Mouse (Mus musculus): ENCODE results near the gene Chst8.

Gene Chst8

DNA sequence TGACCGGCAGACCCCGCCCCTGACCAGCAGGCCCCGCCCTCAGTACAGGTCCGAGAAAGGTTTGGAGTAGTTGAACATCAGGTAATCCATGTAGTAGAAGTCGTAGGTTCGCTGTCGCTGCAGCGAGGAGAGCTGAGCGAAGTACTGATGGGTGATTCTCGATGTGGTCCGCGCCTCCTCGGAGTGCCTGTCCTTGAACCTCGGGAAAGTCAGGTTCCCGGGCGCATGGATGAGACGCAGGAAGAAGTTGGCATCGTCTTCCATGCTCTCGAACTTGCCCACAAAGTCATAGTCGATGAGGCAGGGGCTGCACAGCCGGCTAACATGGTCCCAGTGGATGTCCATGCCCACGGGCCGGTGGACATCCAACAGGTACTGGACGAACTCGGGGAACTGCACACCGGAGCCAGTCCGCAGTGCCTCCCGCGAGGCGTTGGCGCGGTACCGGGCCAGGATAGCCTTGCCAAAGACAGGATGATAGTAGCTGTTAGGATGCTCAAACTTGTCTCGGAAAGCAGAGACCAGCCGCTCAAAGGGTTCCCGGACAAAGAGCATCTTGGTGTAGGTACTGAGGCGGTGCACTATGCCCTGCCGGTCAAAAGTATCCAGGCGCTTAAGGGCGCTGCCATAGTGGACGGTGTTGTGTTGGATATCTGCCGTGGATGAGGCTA is 137.3 kb downstream of the Chst8 start:
- intact Hi-C loops (cut with DNase I) = loop anchor here (5.0 kb wide), 1 partner anchor 327 kb away; no protein-coding TSS in a partner anchor

GRCm38 (mm10) chr7:34672916-34673315 is 139.6 kb downstream of the Chst8 start:
- intact Hi-C loops (cut with DNase I) = loop anchor here (2.0 to 5.0 kb wide), 2 partner anchors 116 to 266 kb away; no protein-coding TSS in a partner anchor

DNA sequence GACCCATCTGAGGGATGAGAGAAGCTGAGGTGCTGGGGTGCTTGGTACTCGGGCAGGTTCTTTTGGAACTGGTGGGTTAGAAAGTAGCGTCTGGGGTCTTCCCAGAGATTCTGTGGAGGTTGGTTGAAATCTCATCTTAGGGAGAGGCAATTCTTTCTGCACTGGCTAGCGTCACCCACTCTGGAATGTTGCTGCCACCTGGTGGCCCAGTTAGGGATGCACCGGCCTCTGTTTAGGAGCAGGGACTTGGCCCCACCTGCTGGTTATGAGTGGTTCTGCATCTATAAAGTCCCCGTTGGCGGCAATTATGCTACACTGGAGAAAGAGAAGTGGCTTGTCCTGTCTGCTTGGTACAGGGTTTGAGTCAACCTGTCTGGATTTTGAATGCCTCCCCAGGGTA is 140.6 kb downstream of the Chst8 start:
- intact Hi-C loops (cut with DNase I) = loop anchor here (2.0 to 5.0 kb wide), 2 partner anchors 115 to 265 kb away; no protein-coding TSS in a partner anchor

GRCm38 (mm10) chr7:34670778-34671177 is 141.7 kb downstream of the Chst8 start:
- intact Hi-C loops (cut with DNase I) = loop anchor here (5.0 kb wide), 1 partner anchor 113 kb away; no protein-coding TSS in a partner anchor

DNA sequence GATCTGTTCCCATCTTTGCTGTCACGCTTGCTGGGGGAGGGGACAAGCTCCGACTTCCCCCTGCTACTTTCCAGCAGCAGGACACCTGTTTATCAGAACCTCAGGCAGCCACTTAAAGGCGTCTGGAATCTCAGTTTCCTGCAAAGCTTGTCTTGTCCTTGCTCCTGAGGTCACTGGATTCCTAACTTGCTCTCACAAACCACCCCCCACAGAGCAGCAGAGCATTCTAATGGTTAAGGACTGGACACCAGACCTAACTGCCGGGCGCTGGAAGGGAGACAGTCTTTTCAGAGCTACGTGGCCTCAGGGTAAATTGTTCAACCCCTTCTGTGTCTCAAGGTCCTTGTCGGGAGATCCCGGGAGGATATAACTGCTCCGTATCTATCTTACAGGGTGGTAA is 143.2 kb downstream of the Chst8 start:
- intact Hi-C loops (cut with DNase I) = no loop called here

DNA sequence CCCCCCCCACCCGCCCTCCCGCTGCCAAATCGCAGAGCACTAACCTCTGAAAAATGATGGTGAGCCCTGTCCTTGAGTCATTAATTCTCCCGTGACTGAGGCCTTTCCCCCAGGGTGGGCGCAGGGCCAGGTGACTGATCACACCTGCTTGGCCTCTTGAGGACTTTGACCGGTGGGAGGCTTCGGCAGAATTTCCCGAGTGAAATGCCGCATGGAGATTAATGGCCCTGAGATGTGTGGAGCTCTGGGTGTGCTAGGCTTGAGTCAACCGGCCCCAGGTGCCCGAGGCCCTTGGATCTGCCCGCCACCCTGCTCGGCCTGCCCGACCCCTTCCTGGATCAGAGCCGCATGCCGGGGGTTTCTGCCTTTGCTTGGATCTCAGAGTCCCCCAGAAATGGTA is 144.6 kb downstream of the Chst8 start:
- intact Hi-C loops (cut with DNase I) = no loop called here

GRCm38 (mm10) chr7:34663145-34663544 is 149.4 kb downstream of the Chst8 start:
- intact Hi-C loops (cut with DNase I) = no loop called here

- intact Hi-C loops (cut with DNase I) = no loop called here
These were observed 150.3 kb downstream of the Chst8 start for GRCm38 (mm10) chr7:34662227-34662626.

DNA sequence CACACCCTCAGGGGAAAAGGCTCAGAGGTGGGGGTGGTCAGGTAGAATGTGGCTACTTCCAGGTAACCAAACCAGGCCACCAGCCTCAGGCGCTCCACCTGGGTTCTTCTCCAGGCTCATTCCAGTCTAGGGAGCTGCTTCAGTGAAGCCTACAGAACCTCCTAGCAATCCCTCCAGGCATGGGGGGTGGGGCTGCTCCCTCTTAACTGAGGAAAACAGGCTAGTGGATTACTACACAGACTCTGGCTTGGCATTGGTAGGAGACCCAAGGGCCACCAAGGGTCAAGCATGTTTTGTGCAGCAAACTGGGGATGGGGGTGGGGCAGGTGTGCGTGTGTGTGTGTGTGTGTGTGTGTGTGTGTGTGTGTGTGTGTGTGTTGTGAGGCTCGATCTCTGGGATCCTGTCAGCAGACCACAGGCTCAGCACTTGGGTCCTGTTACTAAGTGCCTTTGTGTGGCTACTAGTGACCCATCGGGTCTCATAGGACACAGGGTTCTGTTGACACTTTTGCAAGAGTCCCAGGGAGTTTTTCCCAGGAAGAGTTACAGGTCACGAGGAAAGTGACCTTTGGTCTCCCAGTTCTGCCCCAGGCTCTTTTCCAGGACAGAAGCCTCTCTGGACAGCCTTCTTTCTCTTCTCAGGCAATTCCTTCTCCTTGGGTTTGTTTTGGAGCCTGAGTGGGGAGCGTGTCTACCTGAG is 153.0 kb downstream of the Chst8 start:
- intact Hi-C loops (cut with DNase I) = loop anchor here (5.0 kb wide), 2 partner anchors 167 to 252 kb away; no protein-coding TSS in a partner anchor

- intact Hi-C loops (cut with DNase I) = loop anchor here (5.0 kb wide), 2 partner anchors 164 to 249 kb away; no protein-coding TSS in a partner anchor
These were observed 155.9 kb downstream of the Chst8 start, which contains the start of gene Kctd15 for GRCm38 (mm10) chr7:34656632-34657031. Kctd15 (minus strand) TSS chr7:34656732.

GRCm38 (mm10) chr7:34655086-34655839 is 157.2 kb downstream of the Chst8 start:
- intact Hi-C loops (cut with DNase I) = loop anchor here (5.0 kb wide), 2 partner anchors 163 to 248 kb away; no protein-coding TSS in a partner anchor

GRCm38 (mm10) chr7:34654441-34655085 is 157.9 kb downstream of the Chst8 start:
- intact Hi-C loops (cut with DNase I) = loop anchor here (5.0 kb wide), 3 partner anchors 37 to 247 kb away; no protein-coding TSS in a partner anchor

- intact Hi-C loops (cut with DNase I) = loop anchor here (5.0 kb wide), 1 partner anchor 37 kb away; no protein-coding TSS in a partner anchor
These were observed 158.6 kb downstream of the Chst8 start for GRCm38 (mm10) chr7:34653731-34654440.

DNA sequence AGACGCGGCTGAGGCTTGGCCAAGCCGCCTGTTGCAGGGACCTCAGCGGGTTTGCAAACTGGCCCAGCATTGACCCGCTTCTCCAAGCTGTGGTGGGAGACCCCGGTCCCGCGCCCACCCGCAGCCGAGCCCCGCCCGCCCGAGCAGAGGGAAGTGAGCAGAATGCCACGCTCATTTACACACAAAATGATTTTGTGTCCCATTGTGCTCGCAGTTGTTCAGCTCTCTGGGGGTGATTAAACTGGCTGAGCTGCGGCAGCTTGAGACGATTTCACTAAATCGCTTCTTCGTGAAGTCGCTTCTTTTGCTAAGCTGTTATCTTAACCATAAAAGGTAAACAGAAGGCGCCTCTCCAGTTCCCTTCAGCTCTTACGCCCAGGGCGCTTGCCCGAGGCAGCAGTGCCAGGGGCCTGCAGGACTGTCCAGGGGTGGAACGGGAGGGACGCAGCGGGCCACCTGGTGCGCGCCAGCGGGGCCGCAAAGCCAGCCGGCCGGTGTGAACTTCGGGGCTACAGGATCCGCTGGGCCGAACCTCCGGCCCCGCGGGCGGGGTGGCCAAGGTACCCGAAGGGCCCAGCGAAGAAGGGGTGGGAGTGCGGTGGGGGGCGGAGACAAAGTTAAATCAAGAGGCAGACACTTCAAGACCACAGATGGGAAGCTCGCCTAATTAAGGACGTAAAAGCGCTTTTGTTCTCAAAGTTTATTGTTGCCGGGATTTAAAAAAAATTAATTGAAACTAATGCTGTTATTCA is 159.6 kb downstream of the Chst8 start:
- intact Hi-C loops (cut with DNase I) = loop anchor here (5.0 kb wide), 1 partner anchor 36 kb away; no protein-coding TSS in a partner anchor

DNA sequence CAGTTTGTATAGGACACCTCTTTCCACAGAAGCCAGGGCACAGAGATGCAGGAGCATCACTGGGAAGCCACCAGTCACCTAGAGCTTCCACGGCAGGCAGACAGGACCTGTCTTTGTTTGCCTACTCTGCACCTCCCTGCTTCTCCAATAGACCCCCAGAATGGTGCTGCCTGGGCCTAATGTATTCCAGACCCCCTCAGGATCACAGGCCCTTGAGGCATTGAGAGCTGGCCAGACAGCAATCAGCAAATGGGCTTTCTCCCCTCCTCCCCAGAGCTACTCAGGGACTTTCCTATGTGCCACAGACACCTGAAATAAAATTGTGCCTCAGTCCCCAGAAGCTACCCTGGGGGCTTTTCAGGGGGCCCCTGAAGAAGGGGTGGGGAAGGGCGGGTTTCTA is 161.1 kb downstream of the Chst8 start:
- intact Hi-C loops (cut with DNase I) = loop anchor here (5.0 kb wide), 1 partner anchor 34 kb away; no protein-coding TSS in a partner anchor

DNA sequence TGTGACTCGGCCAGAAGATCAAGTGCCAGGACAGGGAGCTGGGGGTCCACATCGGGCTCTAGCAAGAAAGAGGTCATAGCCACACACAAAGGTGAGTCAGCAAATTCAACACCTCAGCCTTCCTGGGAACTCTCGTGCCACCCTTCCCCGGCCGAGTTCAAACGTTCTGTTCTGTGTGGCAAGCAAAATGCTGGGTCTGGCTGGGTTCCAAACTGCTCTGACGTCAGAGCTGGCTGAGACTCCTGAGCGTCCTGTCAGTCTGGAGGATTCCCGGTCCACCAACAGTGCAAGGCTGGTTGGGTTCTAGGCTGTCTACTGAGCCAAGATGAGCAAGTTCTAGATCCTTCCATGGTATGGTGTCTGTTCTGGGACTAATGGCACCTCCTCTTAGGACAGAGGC is 165.5 kb downstream of the Chst8 start:
- intact Hi-C loops (cut with DNase I) = no loop called here

- intact Hi-C loops (cut with DNase I) = no loop called here
These were observed 166.2 kb downstream of the Chst8 start for GRCm38 (mm10) chr7:34646144-34646795.

DNA sequence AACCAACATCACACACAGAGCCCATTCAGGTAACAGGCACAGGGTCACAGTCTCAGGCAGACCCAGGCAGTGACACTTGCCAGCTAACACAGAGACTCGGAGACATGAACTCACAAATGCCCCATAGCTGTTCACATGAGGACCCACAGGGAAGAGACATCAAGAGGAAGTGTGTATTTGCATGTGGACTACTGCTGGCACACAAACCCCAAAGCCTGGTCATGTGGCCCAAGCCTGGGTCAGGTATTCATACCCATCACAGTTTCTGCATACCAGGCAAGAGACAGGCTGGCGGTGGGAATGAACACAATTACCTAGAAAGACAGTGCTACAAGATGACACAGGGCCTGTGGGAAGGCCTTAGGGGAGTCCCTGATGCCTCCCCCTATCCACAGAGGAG is 166.9 kb downstream of the Chst8 start:
- intact Hi-C loops (cut with DNase I) = no loop called here

DNA sequence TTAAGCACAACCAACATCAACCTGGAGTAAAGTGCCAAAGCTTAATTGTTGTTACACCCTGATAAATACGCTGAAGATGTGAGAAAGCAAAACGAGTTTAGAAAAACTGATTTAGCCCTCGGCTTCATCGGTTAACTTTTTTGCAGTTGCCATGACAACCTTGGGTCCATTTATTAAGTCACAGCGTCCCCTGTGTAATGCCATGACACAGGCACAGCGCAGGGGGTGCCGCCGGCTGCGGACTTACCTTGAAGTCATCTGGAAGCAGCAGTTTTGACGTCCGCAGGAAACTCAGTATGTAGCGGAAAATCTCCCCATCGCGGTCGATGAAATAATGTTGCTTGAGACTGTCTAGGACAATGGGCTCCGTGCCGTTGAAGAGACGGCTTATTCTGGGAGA is 167.9 kb downstream of the Chst8 start:
- intact Hi-C loops (cut with DNase I) = no loop called here
